Mouse (Mus musculus) thymus, postnatal 0 days (tissue): ENCODE data around the gene Mov10l1. TPM values are rescaled to one million over a fixed set of nuclear protein-coding genes. Genes with fewer than 3 reads are reported as not detected.

Source experiments
- polyA plus RNA-seq: library from polyadenylated mRNA; unstranded; fragments of >200 nt; fragmentation: Nextera tagmentation; extraction: Ambion mirVana; gene quantifications from 2 replicates; pipeline ENCODE4 v1.2.1, GENCODE M21; 2015

The Mov10l1 gene
- polyA plus RNA-seq, 1 experiment from 2014 or later = 0.22 TPM

Other genes starting within 250 kb of the Mov10l1 start
- 19.6 and 25.1 TPM in 2 replicates for gene Brd1, start 248.7 kb upstream of the Mov10l1 start, polyA plus RNA-seq
- 26.6 and 27.5 TPM in 2 replicates for gene Zbed4, start 231.2 kb upstream of the Mov10l1 start, polyA plus RNA-seq
- gene Alg12, start 163.6 kb upstream of the Mov10l1 start, polyA plus RNA-seq = 6.4 and 7.4 TPM in 2 replicates
- 63.6 and 78.9 TPM in 2 replicates for gene Creld2, start 163.3 kb upstream of the Mov10l1 start, polyA plus RNA-seq
- gene Pim3, start 120.7 kb upstream of the Mov10l1 start, polyA plus RNA-seq = 40.2 and 43.8 TPM in 2 replicates
- gene Ttll8, start 28.5 kb upstream of the Mov10l1 start, polyA plus RNA-seq = not detected in 2 replicates
- 0.08 TPM in 1 of 2 replicates, not detected in the other for gene Mlc1, start 3.9 kb upstream of the Mov10l1 start, polyA plus RNA-seq
- 0.04 and 0.06 TPM in 2 replicates for gene Panx2, start 76.8 kb downstream of the Mov10l1 start, polyA plus RNA-seq
- 40.1 and 42.2 TPM in 2 replicates for gene Trabd, start 92.2 kb downstream of the Mov10l1 start, polyA plus RNA-seq
- 17.1 and 18.1 TPM in 2 replicates for gene Selenoo, start 106.2 kb downstream of the Mov10l1 start, polyA plus RNA-seq
- 9.8 and 12.5 TPM in 2 replicates for gene Tubgcp6, start 140.2 kb downstream of the Mov10l1 start, polyA plus RNA-seq
- 16.4 and 17.7 TPM in 2 replicates for gene Hdac10, start 145.8 kb downstream of the Mov10l1 start, polyA plus RNA-seq
- 1.2 TPM in 2 replicates for gene Mapk12, start 157.8 kb downstream of the Mov10l1 start, polyA plus RNA-seq
- gene Mapk11, start 166.7 kb downstream of the Mov10l1 start, polyA plus RNA-seq = 4.9 and 5.6 TPM in 2 replicates
- gene Plxnb2, start 197.9 kb downstream of the Mov10l1 start, polyA plus RNA-seq = 19.0 and 19.4 TPM in 2 replicates
- gene Dennd6b, start 213.6 kb downstream of the Mov10l1 start, polyA plus RNA-seq = 13.5 and 14.2 TPM in 2 replicates
- gene Ppp6r2, start 228.6 kb downstream of the Mov10l1 start, polyA plus RNA-seq = 30.8 and 38.2 TPM in 2 replicates